Mouse (Mus musculus): Measurements from ENCODE around the gene Ablim1.

- TF ChIP-seq POLR2A (IDR thresholded peaks at IDR 0.05; ENCODE audit: borderline replicate concordance, insufficient read depth, low read length), result no peak
- no peak for TF ChIP-seq CTCF (IDR thresholded peaks at IDR 0.05; ENCODE audit: borderline replicate concordance, insufficient read depth, low read depth, low read length)
Observed at GRCm38 (mm10) chr19:57161978-57162727, 152.6 kb downstream of the Ablim1 start.

All from cerebellum, adult 2 months (tissue).